ENCODE assay signal across 8 mouse cellular contexts in the genomic region with DNA sequence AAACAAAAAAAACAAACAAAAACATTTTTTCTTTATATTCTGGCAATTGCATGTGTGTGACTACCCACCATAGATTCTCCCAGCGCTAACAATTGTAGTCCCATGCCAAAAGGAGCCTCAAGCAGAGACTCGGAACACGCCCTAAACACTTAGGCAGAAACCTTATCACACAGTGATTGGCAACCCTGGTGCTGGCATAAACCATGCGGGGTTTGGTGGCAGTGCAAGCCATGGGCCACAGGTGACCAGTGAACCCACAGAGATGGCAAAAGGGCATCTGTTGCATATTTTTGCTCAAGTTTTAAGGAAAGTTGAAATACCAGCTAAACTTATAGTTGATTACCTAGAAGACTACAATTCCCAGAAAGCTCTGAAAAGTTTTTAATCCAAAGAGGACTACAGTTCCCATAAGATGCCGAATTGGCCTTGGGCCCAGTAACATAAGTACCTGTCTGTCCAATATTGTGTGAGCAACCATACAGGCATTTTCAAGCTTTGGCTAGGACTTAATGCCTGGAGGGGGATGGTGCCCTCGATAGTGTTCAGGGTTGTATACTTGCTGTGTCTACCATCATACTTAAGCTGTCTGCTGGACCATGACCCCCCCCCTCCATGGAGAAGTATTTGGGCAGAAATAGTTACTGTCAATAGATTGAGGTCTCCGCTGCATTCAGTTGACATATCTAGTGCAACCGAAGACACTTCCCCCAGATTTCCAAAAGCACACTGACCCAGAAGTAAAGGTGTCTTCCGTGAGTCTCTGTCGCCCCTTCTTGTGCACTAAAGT. TPM values are rescaled to one million over a fixed set of nuclear protein-coding genes. Genes with fewer than 3 reads are reported as not detected.
A peak's percentile ranks its signal among the peaks of the same experiment; 100 is the strongest.
DNase-seq lines count a peak whose midpoint lies in the region; ATAC-seq and TF ChIP-seq lines count a peak whose summit lies in the region.

No protein-coding gene starts in this region.

- dilution Hi-C loops in CH12.LX (cut with MboI; ENCODE audit: extremely low pct_ligation_motif_present, extremely low pct_unique_long_range_greater_than_20kb, low sequenced_read_pairs), result no loop called here

- H3K9ac ChIP-seq in CH12.LX (ENCODE audit: insufficient read depth, low read depth), result peak overlapping the region; percentile 61
- H3K9ac ChIP-seq in hindbrain, embryonic 16.5 days (ENCODE audit: low read depth, low read length), result peak overlapping the region; percentile 98
- H3K9ac ChIP-seq in midbrain, postnatal 0 days (replicated peaks; ENCODE audit: low read length, poor library complexity, severe bottlenecking), result peak overlapping the region; percentile 87

- DNase-seq in CH12.LX (ENCODE audit: extremely low read depth) (no peak), adipocyte (ENCODE audit: low spot score) (peak; percentile 78), liver (peak; percentile 47)
- DNase-seq in fat pad, adult 2 months (ENCODE audit: extremely low read depth, low read depth, low spot score), result peak; percentile 74
- DNase-seq in midbrain, postnatal 0 days (ENCODE audit: low spot score), result peak; percentile 70
- DNase-seq in urinary bladder, postnatal 4 days (ENCODE audit: low spot score in 2 of 2), result no peak
- DNase-seq in ovary, postnatal 10 days (ENCODE audit: low spot score), result no peak

- ATAC-seq in hindbrain, embryonic 16.5 days, result no peak
- no peak for ATAC-seq in midbrain, postnatal 0 days (ENCODE audit: low FRiP score)

- no peak for TF ChIP-seq EP300 in CH12.LX (IDR thresholded peaks at IDR 0.05; ENCODE audit: low read length)

- H3K36me3 ChIP-seq in CH12.LX (replicated peaks in 1 of 2; ENCODE audit: control insufficient read depth in 1 of 2, insufficient read depth in 1 of 2, low read length in 1 of 2), result peaks cover 8 to 29% of the 10 kb centered on the region in 2 experiments
- peaks cover 3% of the 10 kb centered on the region; the same call in 1 of the 2 replicates for H3K36me3 ChIP-seq in hindbrain, embryonic 16.5 days (ENCODE audit: control insufficient read depth, insufficient read depth, low read length)
- no peaks in the 10 kb centered on the region for H3K36me3 ChIP-seq in midbrain, postnatal 0 days (ENCODE audit: insufficient read depth, low read length)

- peak overlapping the region; percentile 84 for H3K4me2 ChIP-seq in CH12.LX (ENCODE audit: insufficient read depth, low read depth, poor library complexity, severe bottlenecking)
- H3K4me2 ChIP-seq in hindbrain, embryonic 16.5 days (ENCODE audit: low read length), result peak overlapping the region; percentile 87
- peak overlapping the region; percentile 81 for H3K4me2 ChIP-seq in midbrain, postnatal 0 days (ENCODE audit: low read depth, low read length, poor library complexity, severe bottlenecking)

- peaks cover 7 to 32% of the 10 kb centered on the region in 2 experiments for H3K4me1 ChIP-seq in CH12.LX (ENCODE audit: control insufficient read depth in 1 of 2, insufficient read depth in 2 of 2)
- H3K4me1 ChIP-seq in hindbrain, embryonic 16.5 days (ENCODE audit: control insufficient read depth, insufficient read depth, low read depth, low read length), result peaks cover 37% of the 10 kb centered on the region
- peaks cover 18% of the 10 kb centered on the region for H3K4me1 ChIP-seq in midbrain, postnatal 0 days (ENCODE audit: insufficient read depth, low read length)

- WGBS in hindbrain, embryonic 16.5 days, result 15% methylated on average over 10 of the region's 10 CpGs
- WGBS in midbrain, postnatal 0 days, result 16% methylated on average over 10 of the region's 10 CpGs

- H3K27ac ChIP-seq in CH12.LX (ENCODE audit: insufficient read depth, low read depth), result peak overlapping the region; percentile 47
- H3K27ac ChIP-seq in hindbrain, embryonic 16.5 days (ENCODE audit: low read depth, low read length), result peak overlapping the region; percentile 98
- peak overlapping the region; percentile 91 for H3K27ac ChIP-seq in midbrain, postnatal 0 days (ENCODE audit: low read depth, low read length)

- in situ Hi-C loops in CH12.LX (cut with MboI; ENCODE audit: low pct_ligation_motif_present, low pct_unique_long_range_greater_than_20kb, low sequenced_read_pairs), result no loop called here

- TF ChIP-seq POLR2A in CH12.LX (IDR thresholded peaks at IDR 0.05; ENCODE audit: low read depth, low read length), result no peak

- no peaks in the 10 kb centered on the region for H3K27me3 ChIP-seq in CH12.LX (replicated peaks)
- no peaks in the 10 kb centered on the region for H3K27me3 ChIP-seq in hindbrain, embryonic 16.5 days (replicated peaks; ENCODE audit: control insufficient read depth, insufficient read depth, low read length)
- no peaks in the 10 kb centered on the region for H3K27me3 ChIP-seq in midbrain, postnatal 0 days (ENCODE audit: insufficient read depth, low read length)

- H3K79me2 ChIP-seq in CH12.LX (replicated peaks; ENCODE audit: control insufficient read depth, extremely low read depth, insufficient read depth, poor library complexity, severe bottlenecking), result peaks cover 17% of the 10 kb centered on the region

- TF ChIP-seq CTCF in CH12.LX (conservative IDR thresholded peaks at IDR 0.05 in 1 of 2, IDR thresholded peaks at IDR 0.05 in 1 of 2; ENCODE audit: low read depth in 2 of 2, low read length in 2 of 2), result no peak
- no peak for TF ChIP-seq CTCF in midbrain, postnatal 0 days (IDR thresholded peaks at IDR 0.05)

- peak overlapping the region; percentile 75 to 93 (median 92) for H3K4me3 ChIP-seq in CH12.LX (replicated peaks in 1 of 3; ENCODE audit: low read depth in 2 of 3, low read length in 2 of 3, poor library complexity in 1 of 3)
- H3K4me3 ChIP-seq in hindbrain, embryonic 16.5 days (ENCODE audit: low read length), result peak overlapping the region; percentile 87
- peak overlapping the region; percentile 83 for H3K4me3 ChIP-seq in midbrain, postnatal 0 days (ENCODE audit: low read depth, low read length)

- H3K9me3 ChIP-seq in CH12.LX (replicated peaks; ENCODE audit: low read length), result peaks cover 5% of the 10 kb centered on the region
- no peaks in the 10 kb centered on the region for H3K9me3 ChIP-seq in hindbrain, embryonic 16.5 days (ENCODE audit: control insufficient read depth, low read length)
- H3K9me3 ChIP-seq in midbrain, postnatal 0 days (ENCODE audit: low read length), result no peaks in the 10 kb centered on the region

- no peak for TF ChIP-seq RAD21 in CH12.LX (IDR thresholded peaks at IDR 0.05; ENCODE audit: low read depth, low read length)

TF ChIP-seq in CH12.LX, 34 proteins besides CTCF, POLR2A, EP300 and RAD21:
- TF ChIP-seq MAX (IDR thresholded peaks at IDR 0.05; ENCODE audit: low read length) (0 out of 2 replicates have a peak, but pooled peaks have one; percentile 17), SIN3A (IDR thresholded peaks at IDR 0.05; ENCODE audit: low read length) (peak; percentile 25), GABPA (IDR thresholded peaks at IDR 0.05; ENCODE audit: insufficient replicate concordance, low read depth, low read length) (no peak), CHD1 (IDR thresholded peaks at IDR 0.05; ENCODE audit: low read depth, low read length) (no peak), PAX5 (IDR thresholded peaks at IDR 0.05; ENCODE audit: low read length) (no peak), POLR2AphosphoS2 (IDR thresholded peaks at IDR 0.05; ENCODE audit: low read depth, low read length) (peak; percentile 53; the same call in 1 of the 2 replicates), MYC (IDR thresholded peaks at IDR 0.05; ENCODE audit: low read depth, low read length) (0 out of 2 replicates have a peak, but pooled peaks have one; percentile 39), MEF2A (IDR thresholded peaks at IDR 0.05; ENCODE audit: borderline replicate concordance, low read depth, low read length) (no peak), MXI1 (IDR thresholded peaks at IDR 0.05; ENCODE audit: low read depth, low read length) (no peak), JUND (conservative IDR thresholded peaks at IDR 0.05; ENCODE audit: low read depth, low read length) (no peak)
TF ChIP-seq in CH12.LX: peak in this region for 4.

RNA-seq across cellular contexts. Expression of gene C2, which starts 0.5 kb away (rescaled TPM):
- 2.3 and 3.1 TPM in 2 replicates for total RNA-seq in CH12.LX (2012; rRNA removed)
- total RNA-seq in CH12.LX (2014; rRNA removed), result 0.69 and 1.3 TPM in 2 replicates
- 4.3 and 6.6 TPM in 2 replicates for polyA plus RNA-seq in CH12.LX (2012; ENCODE audit: insufficient read length, low read depth)
- 1.8 and 2.8 TPM in 2 replicates for polyA plus RNA-seq in hindbrain, embryonic 16.5 days (2015; fragmentation: Nextera tagmentation; extraction: Ambion mirVana)
- total RNA-seq in midbrain, postnatal 0 days (2014; rRNA removed), result 2.9 and 3.1 TPM in 2 replicates
- 6.0 and 7.0 TPM in 2 replicates for polyA plus RNA-seq in midbrain, postnatal 0 days (2015; fragmentation: Nextera tagmentation; extraction: Ambion mirVana)

RNA-seq across cellular contexts. Expression of gene Ehmt2, which starts 0.7 kb away (rescaled TPM):
- total RNA-seq in CH12.LX (2012; rRNA removed) (118 and 150 TPM in 2 replicates), CH12.LX (2014; rRNA removed) (68.7 and 73.5 TPM in 2 replicates)
- 100 and 113 TPM in 2 replicates for polyA plus RNA-seq in CH12.LX (2012; ENCODE audit: insufficient read length, low read depth)
- 81.9 and 95.3 TPM in 2 replicates for polyA plus RNA-seq in hindbrain, embryonic 16.5 days (2015; fragmentation: Nextera tagmentation; extraction: Ambion mirVana)
- total RNA-seq in midbrain, postnatal 0 days (2014; rRNA removed), result 312 and 375 TPM in 2 replicates
- polyA plus RNA-seq in midbrain, postnatal 0 days (2015; fragmentation: Nextera tagmentation; extraction: Ambion mirVana), result 58.8 and 69.0 TPM in 2 replicates

RNA-seq across cellular contexts. Expression of gene Gm20547, which starts 15.7 kb away (rescaled TPM):
- total RNA-seq in CH12.LX (2012; rRNA removed) (not detected in 2 replicates), CH12.LX (2014; rRNA removed) (not detected in 2 replicates)
- polyA plus RNA-seq in CH12.LX (2012; ENCODE audit: insufficient read length, low read depth), result not detected in 2 replicates
- polyA plus RNA-seq in hindbrain, embryonic 16.5 days (2015; fragmentation: Nextera tagmentation; extraction: Ambion mirVana), result not detected in 2 replicates
- total RNA-seq in midbrain, postnatal 0 days (2014; rRNA removed), result not detected in 2 replicates
- polyA plus RNA-seq in midbrain, postnatal 0 days (2015; fragmentation: Nextera tagmentation; extraction: Ambion mirVana), result 0.10 and 0.25 TPM in 2 replicates

RNA-seq across cellular contexts. Expression of gene Slc44a4, which starts 16.7 kb away (rescaled TPM):
- 0.38 and 0.55 TPM in 2 replicates for total RNA-seq in CH12.LX (2012; rRNA removed)
- total RNA-seq in CH12.LX (2014; rRNA removed), result 0.62 and 0.66 TPM in 2 replicates
- polyA plus RNA-seq in CH12.LX (2012; ENCODE audit: insufficient read length, low read depth), result 1.1 and 1.4 TPM in 2 replicates
- polyA plus RNA-seq in hindbrain, embryonic 16.5 days (2015; fragmentation: Nextera tagmentation; extraction: Ambion mirVana), result 0.21 TPM in 1 of 2 replicates, not detected in the other
- total RNA-seq in midbrain, postnatal 0 days (2014; rRNA removed), result 0.49 TPM in 1 of 2 replicates, not detected in the other
- 0.11 TPM in 1 of 2 replicates, not detected in the other for polyA plus RNA-seq in midbrain, postnatal 0 days (2015; fragmentation: Nextera tagmentation; extraction: Ambion mirVana)

RNA-seq across cellular contexts. Expression of gene Zbtb12, which starts 18.3 kb away (rescaled TPM):
- total RNA-seq in CH12.LX (2012; rRNA removed) (6.9 and 9.3 TPM in 2 replicates), CH12.LX (2014; rRNA removed) (2.2 and 2.4 TPM in 2 replicates)
- 8.0 and 8.5 TPM in 2 replicates for polyA plus RNA-seq in CH12.LX (2012; ENCODE audit: insufficient read length, low read depth)
- 9.2 and 9.6 TPM in 2 replicates for polyA plus RNA-seq in hindbrain, embryonic 16.5 days (2015; fragmentation: Nextera tagmentation; extraction: Ambion mirVana)
- 36.9 and 39.1 TPM in 2 replicates for total RNA-seq in midbrain, postnatal 0 days (2014; rRNA removed)
- polyA plus RNA-seq in midbrain, postnatal 0 days (2015; fragmentation: Nextera tagmentation; extraction: Ambion mirVana), result 7.0 and 8.1 TPM in 2 replicates

Comparison
In these comparisons a context has a peak if more than half of its experiments do, and no peak if none do; other contexts are left out.
1. DNase-seq: peak in adipocyte (single experiment), fat pad, adult 2 months (single experiment), liver (single experiment) and midbrain, postnatal 0 days (single experiment); none in CH12.LX (single experiment), urinary bladder, postnatal 4 days (0 of 2) and ovary, postnatal 10 days (single experiment).
2. H3K27ac ChIP-seq: peak in every context shown above with its lines; median percentile 98 in hindbrain, embryonic 16.5 days; 91 in midbrain, postnatal 0 days; 47 in CH12.LX.
3. Peak in every context shown above with its lines, with median percentiles within 50 percentile points of each other: H3K4me2 ChIP-seq, H3K4me3 ChIP-seq and H3K9ac ChIP-seq.